Mouse (Mus musculus): ENCODE data around the gene Ap3m1. TPM values are rescaled to one million over a fixed set of nuclear protein-coding genes. Genes with fewer than 3 reads are reported as not detected.

The Ap3m1 gene
- total and polyA plus RNA-seq, 2 experiments from 2014 or later: 50.1 to 67.6 TPM

DNA sequence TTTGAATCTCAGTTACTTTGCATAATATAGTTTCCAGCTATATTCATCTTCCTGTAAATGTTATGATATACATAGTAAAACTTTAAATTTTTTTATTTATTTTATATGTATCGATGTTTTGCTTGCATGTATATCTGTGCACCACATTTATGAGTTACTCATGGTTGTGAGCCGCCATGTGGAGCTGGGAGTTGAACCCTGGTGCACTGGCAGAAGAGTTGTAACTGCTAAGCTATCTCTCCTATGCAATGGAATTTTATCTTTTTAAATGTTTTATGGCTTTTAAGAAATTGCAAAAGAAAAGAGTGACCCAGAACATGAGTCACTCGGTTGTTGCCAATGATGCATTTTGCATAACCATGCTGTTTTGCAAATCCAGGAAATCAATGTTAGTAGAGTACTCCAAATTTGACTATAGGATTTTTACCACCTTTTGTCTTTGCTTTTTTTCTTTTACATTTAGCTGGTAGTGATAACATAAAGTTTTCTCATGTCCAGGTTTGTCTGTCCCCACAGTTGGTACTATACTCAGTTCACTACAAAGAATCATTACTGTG, 38.7 kb upstream of the Ap3m1 start:
- H3K9me3 ChIP-seq (ENCODE audit: low read length): no peaks in the 10 kb centered on the region
- H3K36me3 ChIP-seq (ENCODE audit: insufficient read depth, low read length): no peaks in the 10 kb centered on the region
- no peak overlapping the region for H3K4me2 ChIP-seq (ENCODE audit: low read depth, low read length, poor library complexity, severe bottlenecking)
- H3K4me3 ChIP-seq (ENCODE audit: low read depth, low read length): no peak overlapping the region
- 91% methylated on average over 3 of the region's 3 CpGs for WGBS
- no peak for TF ChIP-seq CTCF (IDR thresholded peaks at IDR 0.05)
- no peaks in the 10 kb centered on the region for H3K4me1 ChIP-seq (ENCODE audit: insufficient read depth, low read length)
- no peak overlapping the region for H3K27ac ChIP-seq (ENCODE audit: low read depth, low read length)
- H3K9ac ChIP-seq (replicated peaks; ENCODE audit: low read length, poor library complexity, severe bottlenecking): no peak overlapping the region
- no peaks in the 10 kb centered on the region for H3K27me3 ChIP-seq (ENCODE audit: insufficient read depth, low read length)
- ATAC-seq (ENCODE audit: low FRiP score) (no peak), DNase-seq (ENCODE audit: low spot score) (no peak)

DNA sequence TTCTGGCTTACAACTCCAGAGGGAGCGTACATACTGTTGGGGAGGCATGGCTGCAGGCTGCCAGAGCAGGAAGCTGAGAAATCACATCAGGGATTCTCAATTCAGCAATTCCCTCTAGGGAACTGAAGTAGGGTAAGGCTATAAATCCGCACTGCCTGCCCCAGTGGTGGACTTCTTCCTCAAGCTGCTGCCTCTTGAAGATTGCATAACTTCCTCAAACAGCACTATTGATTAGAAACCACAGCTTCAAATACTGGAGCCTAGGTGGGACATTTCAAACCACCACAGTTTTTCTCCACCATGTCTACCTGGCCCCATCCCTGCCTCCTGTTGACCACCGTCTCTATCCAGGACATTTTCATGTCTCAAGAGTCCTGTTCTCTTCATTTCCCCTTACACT, 38.1 kb upstream of the Ap3m1 start:
- DNase-seq (ENCODE audit: low spot score) (no peak), ATAC-seq (ENCODE audit: low FRiP score) (no peak)
- Histone ChIP-seq H3K27me3 (ENCODE audit: insufficient read depth, low read length) (no peaks in the 10 kb centered on the region), H3K4me2 (ENCODE audit: low read depth, low read length, poor library complexity, severe bottlenecking) (no peak overlapping the region), H3K27ac (ENCODE audit: low read depth, low read length) (no peak overlapping the region), H3K4me3 (ENCODE audit: low read depth, low read length) (no peak overlapping the region), H3K36me3 (ENCODE audit: insufficient read depth, low read length) (no peaks in the 10 kb centered on the region), H3K9ac (replicated peaks; ENCODE audit: low read length, poor library complexity, severe bottlenecking) (no peak overlapping the region), H3K9me3 (ENCODE audit: low read length) (no peaks in the 10 kb centered on the region), H3K4me1 (ENCODE audit: insufficient read depth, low read length) (no peaks in the 10 kb centered on the region)
- TF ChIP-seq CTCF (IDR thresholded peaks at IDR 0.05): no peak
- WGBS: 91% methylated on average over 3 of the region's 3 CpGs

DNA sequence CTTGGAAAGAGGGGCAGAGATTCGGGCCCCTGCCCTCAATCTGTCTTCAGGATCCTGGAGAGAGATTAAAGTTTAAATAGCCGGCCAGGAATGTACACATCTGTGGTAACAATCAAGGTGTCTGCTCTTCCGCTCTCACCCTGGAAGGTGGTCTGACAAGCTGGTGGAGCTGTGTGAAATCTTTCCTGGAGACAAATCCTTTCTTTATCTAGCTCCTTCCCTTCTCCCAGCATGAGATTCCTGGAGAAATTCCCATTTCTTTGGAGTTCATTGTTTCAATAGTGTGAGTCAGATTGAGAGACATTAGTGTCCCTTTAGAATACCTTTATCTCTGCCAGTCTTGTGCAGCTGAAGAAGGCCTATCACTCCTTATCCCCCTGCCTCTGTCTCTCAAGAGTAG, 36.4 kb upstream of the Ap3m1 start:
- H3K36me3 ChIP-seq (ENCODE audit: insufficient read depth, low read length): no peaks in the 10 kb centered on the region
- no peak overlapping the region for H3K27ac ChIP-seq (ENCODE audit: low read depth, low read length)
- H3K27me3 ChIP-seq (ENCODE audit: insufficient read depth, low read length): no peaks in the 10 kb centered on the region
- H3K4me2 ChIP-seq (ENCODE audit: low read depth, low read length, poor library complexity, severe bottlenecking): no peak overlapping the region
- no peaks in the 10 kb centered on the region for H3K4me1 ChIP-seq (ENCODE audit: insufficient read depth, low read length)
- no peak overlapping the region for H3K9ac ChIP-seq (replicated peaks; ENCODE audit: low read length, poor library complexity, severe bottlenecking)
- ATAC-seq (ENCODE audit: low FRiP score) (no peak), DNase-seq (ENCODE audit: low spot score) (no peak)
- no peak for TF ChIP-seq CTCF (IDR thresholded peaks at IDR 0.05)
- no peak overlapping the region for H3K4me3 ChIP-seq (ENCODE audit: low read depth, low read length)
- no peaks in the 10 kb centered on the region for H3K9me3 ChIP-seq (ENCODE audit: low read length)
- 35% methylated on average over 3 of the region's 3 CpGs for WGBS

DNA sequence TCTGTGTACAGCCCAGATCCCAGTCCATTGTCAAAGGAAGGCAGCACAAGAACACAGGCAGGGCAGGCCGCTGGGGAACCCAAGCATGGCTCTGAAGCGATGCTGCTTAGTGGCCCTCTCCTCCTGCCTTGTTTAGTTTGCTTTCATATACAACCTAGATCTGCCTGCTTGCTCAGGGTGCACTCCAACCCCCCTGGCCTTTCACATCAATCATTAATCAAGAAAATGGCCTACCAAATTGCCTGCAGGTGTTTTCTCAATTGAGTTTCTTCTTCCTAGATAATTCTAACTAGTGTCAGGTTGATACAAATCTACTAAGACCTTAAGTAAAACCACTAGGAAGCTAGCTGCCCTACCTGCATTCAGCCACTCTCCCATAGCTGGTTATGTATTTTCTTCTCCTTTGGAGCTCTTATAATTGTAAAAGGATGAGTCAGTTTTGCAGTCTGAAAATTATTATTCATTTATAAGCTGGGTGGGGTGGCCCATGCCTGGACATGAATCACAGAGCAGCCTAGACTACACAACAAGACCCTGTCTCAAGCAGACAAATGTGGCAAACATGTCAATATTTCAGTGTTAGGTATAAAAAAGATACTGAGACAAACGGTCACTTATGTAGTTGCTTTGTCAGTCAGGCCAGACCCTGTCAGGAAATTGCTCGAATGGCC, 35.2 kb upstream of the Ap3m1 start:
- H3K4me2 ChIP-seq (ENCODE audit: low read depth, low read length, poor library complexity, severe bottlenecking): no peak overlapping the region
- WGBS: 75% methylated on average over 4 of the region's 4 CpGs
- H3K27me3 ChIP-seq (ENCODE audit: insufficient read depth, low read length): no peaks in the 10 kb centered on the region
- H3K9ac ChIP-seq (replicated peaks; ENCODE audit: low read length, poor library complexity, severe bottlenecking): no peak overlapping the region
- H3K27ac ChIP-seq (ENCODE audit: low read depth, low read length): no peak overlapping the region
- no peaks in the 10 kb centered on the region for H3K4me1 ChIP-seq (ENCODE audit: insufficient read depth, low read length)
- no peaks in the 10 kb centered on the region for H3K36me3 ChIP-seq (ENCODE audit: insufficient read depth, low read length)
- ATAC-seq (ENCODE audit: low FRiP score): no peak
- no peak for DNase-seq (ENCODE audit: low spot score)
- H3K9me3 ChIP-seq (ENCODE audit: low read length): no peaks in the 10 kb centered on the region
- no peak for TF ChIP-seq CTCF (IDR thresholded peaks at IDR 0.05)
- H3K4me3 ChIP-seq (ENCODE audit: low read depth, low read length): no peak overlapping the region

DNA sequence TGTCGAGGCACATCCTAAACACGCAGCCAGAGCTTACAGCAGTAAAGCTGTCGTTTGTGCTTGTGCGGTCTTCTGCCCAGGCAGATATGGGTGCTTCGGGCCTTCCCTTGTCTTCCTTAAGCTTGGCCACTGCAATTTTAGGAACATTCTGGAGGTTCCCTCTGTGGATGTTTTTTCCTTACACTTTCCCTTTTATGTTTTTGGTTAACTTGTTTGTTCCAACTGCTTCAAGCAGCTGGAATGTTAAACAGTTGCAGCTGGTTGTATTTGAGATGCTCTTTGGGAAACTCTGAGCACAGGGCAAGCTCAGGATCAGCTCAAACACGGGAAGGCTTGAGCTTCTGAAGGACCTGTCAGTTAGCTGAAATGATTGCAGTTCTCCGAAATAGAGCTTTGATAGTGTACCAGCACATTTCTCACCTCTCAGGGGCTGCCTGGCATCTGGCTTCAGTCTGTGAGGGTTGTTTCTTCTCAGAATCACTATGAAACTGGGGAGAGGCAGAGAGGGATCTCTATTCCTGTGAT, 34.6 kb upstream of the Ap3m1 start:
- no peaks in the 10 kb centered on the region for H3K27me3 ChIP-seq (ENCODE audit: insufficient read depth, low read length)
- DNase-seq (ENCODE audit: low spot score): no peak
- H3K4me3 ChIP-seq (ENCODE audit: low read depth, low read length): no peak overlapping the region
- H3K9ac ChIP-seq (replicated peaks; ENCODE audit: low read length, poor library complexity, severe bottlenecking): no peak overlapping the region
- H3K36me3 ChIP-seq (ENCODE audit: insufficient read depth, low read length): no peaks in the 10 kb centered on the region
- no peak overlapping the region for H3K27ac ChIP-seq (ENCODE audit: low read depth, low read length)
- WGBS: 68% methylated on average over 7 of the region's 7 CpGs
- H3K4me1 ChIP-seq (ENCODE audit: insufficient read depth, low read length): no peaks in the 10 kb centered on the region
- no peak overlapping the region for H3K4me2 ChIP-seq (ENCODE audit: low read depth, low read length, poor library complexity, severe bottlenecking)
- ATAC-seq (ENCODE audit: low FRiP score): no peak
- no peaks in the 10 kb centered on the region for H3K9me3 ChIP-seq (ENCODE audit: low read length)
- no peak for TF ChIP-seq CTCF (IDR thresholded peaks at IDR 0.05)

DNA sequence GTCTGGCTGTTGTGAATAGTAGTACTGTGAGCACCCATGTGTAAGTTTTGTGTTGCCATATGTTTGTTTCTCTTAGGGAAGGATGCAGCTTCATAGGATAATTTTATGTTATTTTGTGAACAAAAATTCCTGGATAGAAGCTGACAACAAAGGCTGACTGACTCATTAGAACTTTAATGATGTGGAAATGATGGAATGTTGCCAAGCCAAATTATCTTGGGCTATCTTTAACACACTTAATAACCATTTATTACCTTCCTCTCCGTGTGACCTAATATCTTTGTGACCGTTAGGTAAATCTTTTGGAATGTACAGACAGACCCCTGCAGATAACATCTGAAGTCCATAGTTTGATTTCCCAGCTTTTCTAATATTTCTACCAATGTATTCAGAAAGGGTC, 33.8 kb upstream of the Ap3m1 start:
- H3K4me1 ChIP-seq (ENCODE audit: insufficient read depth, low read length): no peaks in the 10 kb centered on the region
- H3K27me3 ChIP-seq (ENCODE audit: insufficient read depth, low read length): no peaks in the 10 kb centered on the region
- DNase-seq (ENCODE audit: low spot score) (no peak), ATAC-seq (ENCODE audit: low FRiP score) (no peak)
- 72% methylated on average over 2 of the region's 2 CpGs for WGBS
- no peak overlapping the region for H3K27ac ChIP-seq (ENCODE audit: low read depth, low read length)
- H3K9me3 ChIP-seq (ENCODE audit: low read length): no peaks in the 10 kb centered on the region
- H3K9ac ChIP-seq (replicated peaks; ENCODE audit: low read length, poor library complexity, severe bottlenecking): no peak overlapping the region
- H3K4me2 ChIP-seq (ENCODE audit: low read depth, low read length, poor library complexity, severe bottlenecking): no peak overlapping the region
- no peak for TF ChIP-seq CTCF (IDR thresholded peaks at IDR 0.05)
- no peak overlapping the region for H3K4me3 ChIP-seq (ENCODE audit: low read depth, low read length)
- H3K36me3 ChIP-seq (ENCODE audit: insufficient read depth, low read length): no peaks in the 10 kb centered on the region

Data from midbrain, postnatal 0 days (tissue).